Mouse (Mus musculus) heart, adult 2 months (tissue): ENCODE measurements around the gene Tarbp2.

Experiments used
- CTCF ChIP-seq: fragments of 200-600 bp; IDR thresholded peaks from 2 replicates; pipeline ENCODE4 v1.8.1; 2022; ENCODE audit warnings: antibody characterized with exemption, mild to moderate bottlenecking, moderate library complexity
- POLR2A ChIP-seq: fragments of 200-500 bp; IDR thresholded peaks from 2 replicates; pipeline ENCODE4 v1.6.1; 2011; ENCODE audit warnings: mild to moderate bottlenecking, low read depth, low read length, control low read depth; ENCODE audit not compliant: insufficient read depth

DNA sequence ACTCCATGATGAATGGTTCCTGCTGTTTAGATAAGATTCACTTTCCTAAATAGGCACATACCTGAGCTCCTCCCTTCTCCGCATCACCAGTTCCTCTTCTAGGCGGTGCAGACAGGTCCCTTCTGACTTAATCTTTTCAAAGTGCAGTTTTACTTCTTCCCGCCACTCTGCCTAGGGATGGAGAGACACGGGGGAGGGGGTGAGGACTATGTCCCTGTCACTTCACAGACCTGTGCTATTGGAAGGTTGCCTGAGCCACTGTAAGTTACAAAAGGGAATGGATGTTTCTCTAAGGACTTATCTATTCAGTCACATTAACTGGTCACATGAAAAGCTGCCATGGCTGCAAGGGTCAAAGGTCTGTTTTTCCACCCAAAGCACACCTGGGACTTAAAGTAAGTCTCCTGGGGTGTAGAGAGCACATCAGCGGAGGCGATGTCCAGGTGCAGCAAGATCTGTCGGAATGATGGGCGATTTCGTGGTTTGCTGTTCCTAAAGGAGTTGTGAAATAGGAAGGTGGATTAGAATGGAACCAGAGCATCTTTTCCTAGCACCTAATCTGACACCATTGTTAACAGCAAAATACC is 15.6 kb upstream of the Tarbp2 start:
- no peak for TF ChIP-seq CTCF
- TF ChIP-seq POLR2A: no peak
